Mouse (Mus musculus): ENCODE measurements around the gene A530084C06Rik.

Gene A530084C06Rik

DNA sequence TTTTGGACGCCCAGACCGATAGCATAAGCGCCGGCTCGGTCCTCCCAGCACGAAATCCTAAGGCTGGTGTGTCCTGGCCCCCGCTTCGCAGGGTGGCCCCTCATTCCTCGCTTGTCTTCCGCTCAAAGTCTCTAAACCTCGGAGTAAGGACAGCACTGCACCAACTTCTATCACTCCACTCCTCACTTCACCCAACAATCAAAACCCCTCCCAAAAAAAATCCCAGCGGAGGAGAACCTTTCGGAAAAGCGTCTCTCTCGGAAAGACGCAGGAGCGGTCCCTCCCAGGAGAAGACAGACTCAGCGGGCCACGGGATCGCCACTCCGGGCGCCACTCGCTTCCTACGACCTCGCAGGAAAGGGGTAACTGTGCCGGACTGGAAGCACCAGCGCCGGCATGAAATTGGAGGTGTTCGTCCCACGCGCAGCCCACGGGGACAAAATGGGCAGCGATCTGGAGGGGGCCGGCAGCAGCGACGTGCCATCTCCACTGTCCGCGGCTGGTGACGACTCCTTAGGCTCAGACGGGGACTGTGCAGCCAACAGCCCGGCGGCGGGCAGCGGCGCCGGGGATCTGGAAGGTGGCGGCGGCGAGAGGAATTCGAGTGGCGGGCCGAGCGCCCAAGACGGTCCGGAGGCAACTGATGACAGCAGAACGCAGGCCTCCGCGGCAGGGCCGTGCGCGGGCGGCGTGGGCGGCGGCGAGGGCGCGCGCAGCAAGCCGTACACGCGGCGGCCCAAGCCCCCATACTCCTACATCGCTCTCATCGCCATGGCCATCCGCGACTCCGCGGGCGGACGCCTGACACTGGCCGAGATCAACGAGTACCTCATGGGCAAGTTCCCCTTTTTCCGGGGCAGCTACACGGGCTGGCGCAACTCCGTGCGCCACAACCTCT, at the start of gene A530084C06Rik:
TSS of gene A530084C06Rik (minus strand) at position 813 of the 898 bp plus-strand sequence.
- no peak for DNase-seq (ENCODE audit: low read depth, low spot score)

DNA sequence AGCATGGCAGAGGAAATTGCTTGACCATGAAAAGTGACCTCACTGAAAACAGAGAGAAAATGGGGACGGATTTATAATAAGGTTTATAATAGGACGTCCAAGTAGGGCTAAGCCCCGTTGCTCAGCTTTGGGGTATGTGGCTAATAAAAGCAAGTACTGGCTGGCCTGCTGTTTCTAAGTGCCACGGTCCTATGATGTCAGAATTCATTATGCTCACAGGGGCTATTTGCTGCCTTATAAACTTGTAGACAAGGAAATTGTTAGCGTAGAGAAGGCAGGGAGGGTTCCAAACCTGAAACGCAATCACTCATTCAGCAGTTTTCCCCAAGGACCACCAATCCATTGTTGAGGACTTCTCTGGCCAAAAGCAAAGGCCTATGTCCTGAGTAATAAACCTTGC, 44.8 kb upstream of the A530084C06Rik start:
- no peak for DNase-seq (ENCODE audit: low read depth, low spot score)

DNA sequence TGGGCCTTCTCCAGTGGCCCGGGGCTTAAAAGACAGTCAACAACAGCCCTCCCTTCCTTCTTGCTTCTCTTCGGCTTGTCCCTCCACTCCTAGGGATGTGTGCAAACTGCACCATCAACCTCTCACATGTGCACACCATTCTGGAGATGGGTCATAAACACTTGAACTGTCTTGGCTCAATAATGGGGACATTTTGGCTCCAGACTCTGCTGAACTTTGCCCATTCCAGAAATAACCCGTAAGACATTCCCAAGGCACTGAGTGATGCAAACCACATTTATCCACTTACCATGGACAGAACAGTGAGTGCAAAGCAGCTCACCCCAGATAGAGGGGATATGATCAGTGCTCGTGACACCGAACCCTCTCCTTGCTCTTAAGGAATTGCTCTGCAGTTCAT, 40.4 kb upstream of the A530084C06Rik start:
- DNase-seq (ENCODE audit: low read depth, low spot score): no peak

DNA sequence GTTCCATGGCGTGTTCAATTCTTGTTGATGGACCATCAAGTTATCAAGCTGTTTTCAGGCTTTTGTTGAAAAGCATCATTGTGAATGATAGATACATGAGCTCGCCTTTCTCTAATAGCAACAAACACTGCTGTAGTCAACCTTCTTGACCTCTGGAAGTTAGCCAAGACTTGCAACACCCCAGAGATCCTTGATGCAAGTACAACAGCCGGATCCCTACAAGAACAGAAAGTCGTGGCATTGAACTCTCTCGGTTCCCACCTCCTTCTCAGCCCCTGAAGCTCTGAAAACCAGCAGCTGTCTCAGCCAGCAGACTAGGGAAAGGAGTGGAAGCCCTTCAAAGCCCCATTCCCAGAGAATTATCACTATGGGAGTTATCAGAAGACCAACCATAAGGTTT, 28.2 kb upstream of the A530084C06Rik start:
- no peak for DNase-seq (ENCODE audit: low read depth, low spot score)

DNA sequence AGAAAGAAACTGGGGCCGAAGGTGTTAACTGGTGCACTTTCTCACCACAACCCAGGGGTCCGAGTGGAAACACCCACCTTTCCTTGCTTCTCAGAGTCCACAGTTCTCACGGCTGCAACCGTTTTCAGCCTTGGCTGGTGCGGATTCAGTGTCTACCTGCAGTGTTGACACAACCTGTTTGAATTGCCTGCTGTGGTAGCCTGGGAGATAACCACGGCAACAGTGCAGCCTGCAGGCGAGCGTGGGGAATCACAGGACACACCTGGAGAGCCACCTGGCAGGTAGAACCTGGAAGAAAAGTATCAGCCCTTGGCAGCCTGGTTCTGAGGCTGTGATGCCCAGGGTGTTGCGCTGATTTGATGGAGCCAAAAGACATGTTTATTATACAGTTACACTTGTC, 20.7 kb upstream of the A530084C06Rik start:
- no peak for DNase-seq (ENCODE audit: low read depth, low spot score)

DNA sequence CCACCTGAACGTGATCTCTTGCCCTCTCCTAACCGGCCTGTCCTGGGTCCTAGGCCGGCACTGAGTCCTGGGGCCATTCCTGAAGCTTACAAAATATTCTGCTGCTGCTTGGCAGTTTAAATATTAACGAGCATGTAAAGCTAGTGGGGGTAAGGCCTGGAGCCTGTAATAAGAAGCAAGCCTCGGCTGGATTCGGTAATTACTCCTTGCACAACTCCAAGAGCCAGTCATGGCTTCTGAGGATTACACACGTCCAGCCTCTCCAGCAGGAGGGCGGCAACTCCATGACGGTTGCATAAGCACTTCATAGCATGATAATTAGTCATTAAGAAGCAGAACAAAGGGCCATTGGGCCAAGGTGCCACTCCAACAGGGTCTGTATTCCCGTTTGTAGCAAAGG, 19.3 kb upstream of the A530084C06Rik start:
- no peak for DNase-seq (ENCODE audit: low read depth, low spot score)

DNA sequence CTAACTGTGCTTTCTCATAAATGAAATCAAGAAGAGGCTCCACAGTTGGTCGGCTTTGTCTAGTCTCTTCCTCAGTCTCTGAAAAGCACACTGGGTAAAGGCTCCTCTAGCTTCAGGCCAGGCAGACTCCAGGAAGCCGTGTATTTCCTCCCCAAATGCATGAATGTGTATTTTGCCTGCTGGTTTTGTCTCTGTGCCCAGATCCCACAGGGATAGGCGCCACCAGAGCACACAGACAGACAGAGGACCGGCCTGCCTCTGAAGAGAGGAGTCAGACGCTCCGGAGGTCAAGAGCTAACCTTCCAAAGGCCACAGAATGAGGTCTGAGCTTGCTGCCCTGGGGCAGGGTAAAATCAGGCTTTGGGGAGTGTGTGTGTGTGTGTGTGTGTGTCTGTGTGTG, 18.4 kb upstream of the A530084C06Rik start:
- DNase-seq (ENCODE audit: low read depth, low spot score): no peak

DNA sequence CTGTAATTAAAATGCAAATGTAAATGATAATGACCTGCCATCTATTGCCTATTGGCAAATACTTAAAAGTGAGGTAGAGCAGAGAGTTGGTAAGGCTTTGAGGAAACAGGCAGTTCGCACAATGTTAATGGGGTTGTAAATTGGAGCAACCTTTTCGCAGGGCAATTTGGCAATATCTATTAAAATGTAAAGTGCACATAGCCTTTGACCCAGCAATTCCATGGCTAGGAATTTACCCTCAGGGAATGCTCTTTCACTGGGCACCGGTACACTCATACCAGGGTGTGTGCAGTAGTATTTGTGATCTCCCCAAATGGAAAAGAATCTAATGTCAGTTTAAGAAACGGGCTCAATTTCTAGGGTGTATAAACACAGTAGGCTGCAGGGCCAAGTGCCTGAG, 17.6 kb upstream of the A530084C06Rik start:
- DNase-seq (ENCODE audit: low read depth, low spot score): no peak

DNA sequence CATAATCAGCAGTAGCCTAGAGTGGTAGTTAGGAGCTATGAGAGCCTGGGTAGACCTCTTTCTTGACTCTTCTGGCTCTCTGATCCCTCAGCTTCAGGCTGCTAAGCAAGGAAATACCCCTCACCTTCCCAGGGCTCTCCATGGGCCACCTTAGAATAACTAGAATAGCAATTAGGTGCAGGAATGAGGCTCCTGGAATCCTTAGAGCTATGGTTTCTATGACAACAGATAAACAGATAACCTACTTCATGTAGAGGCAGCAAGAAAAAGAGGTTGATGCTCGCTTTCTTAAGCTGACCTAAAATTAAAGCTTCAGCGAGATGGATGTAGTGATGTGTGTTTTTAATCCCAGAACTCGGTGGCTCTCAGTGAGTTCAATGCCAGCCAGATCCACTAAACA, 15.5 kb upstream of the A530084C06Rik start:
- no peak for DNase-seq (ENCODE audit: low read depth, low spot score)

DNA sequence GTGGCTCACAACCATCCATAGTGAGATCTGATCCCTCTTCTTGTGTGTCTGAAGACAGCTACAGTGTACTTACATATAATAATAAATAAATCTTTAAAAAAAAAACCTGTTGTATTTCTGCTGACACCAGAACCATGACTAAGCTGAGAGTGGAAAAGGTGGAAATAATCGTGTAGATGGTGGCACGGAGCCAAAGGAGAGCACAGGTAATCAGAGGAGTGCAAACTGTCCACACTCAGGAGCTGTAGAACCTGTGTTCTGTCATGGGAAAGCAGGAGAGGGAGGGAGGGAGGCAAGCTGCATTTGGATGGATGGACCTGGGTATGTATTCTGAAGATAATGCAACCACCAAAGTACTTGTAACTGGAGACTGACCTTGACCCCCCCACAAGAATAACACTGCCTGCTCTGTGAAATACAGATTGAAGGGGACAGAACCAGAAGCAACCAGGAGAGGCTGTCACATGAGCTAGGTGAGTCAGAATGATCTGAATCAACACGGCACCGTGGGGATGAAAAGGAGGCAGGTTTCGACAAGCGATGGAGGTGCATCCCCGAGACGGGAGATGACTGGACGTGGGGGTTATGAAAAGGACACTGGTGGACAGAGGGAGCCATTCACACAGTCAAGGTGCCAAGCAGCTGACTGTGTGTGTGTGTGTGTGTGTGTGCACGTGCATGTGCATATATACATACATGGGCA, 13.8 kb upstream of the A530084C06Rik start:
- no peak for DNase-seq (ENCODE audit: low read depth, low spot score)

DNA sequence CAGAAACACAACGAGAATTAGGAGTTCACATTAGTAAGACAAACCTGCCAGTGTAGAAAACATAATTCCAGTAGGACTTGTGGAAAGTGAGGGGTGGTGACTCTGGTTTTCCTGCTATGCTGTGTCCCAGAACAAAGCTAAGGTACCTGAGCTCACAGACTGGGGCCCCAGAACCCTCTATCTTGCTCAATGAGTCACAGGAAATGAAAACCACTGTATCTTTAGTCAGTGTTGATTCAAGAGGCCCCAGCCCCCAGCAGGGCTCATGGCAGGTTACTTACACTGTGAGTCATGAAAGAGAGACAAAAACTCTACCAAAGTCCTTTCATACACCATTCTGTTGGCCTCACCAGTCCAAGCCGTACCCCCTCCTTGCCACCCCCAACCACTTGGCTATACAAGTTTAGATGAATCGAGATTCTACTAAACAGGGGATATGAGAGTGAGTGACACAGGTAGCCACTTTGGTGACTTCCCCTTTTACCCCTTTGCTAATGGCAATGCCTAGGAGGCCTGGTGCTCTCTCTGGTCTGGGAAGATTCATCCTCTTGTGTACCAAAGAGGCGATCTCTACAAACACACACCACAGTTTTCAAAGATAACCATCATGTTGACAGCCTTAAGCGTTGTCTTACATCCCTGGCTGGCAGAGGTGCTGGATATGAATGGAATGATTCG, 8.6 kb upstream of the A530084C06Rik start:
- DNase-seq (ENCODE audit: low read depth, low spot score): no peak

DNA sequence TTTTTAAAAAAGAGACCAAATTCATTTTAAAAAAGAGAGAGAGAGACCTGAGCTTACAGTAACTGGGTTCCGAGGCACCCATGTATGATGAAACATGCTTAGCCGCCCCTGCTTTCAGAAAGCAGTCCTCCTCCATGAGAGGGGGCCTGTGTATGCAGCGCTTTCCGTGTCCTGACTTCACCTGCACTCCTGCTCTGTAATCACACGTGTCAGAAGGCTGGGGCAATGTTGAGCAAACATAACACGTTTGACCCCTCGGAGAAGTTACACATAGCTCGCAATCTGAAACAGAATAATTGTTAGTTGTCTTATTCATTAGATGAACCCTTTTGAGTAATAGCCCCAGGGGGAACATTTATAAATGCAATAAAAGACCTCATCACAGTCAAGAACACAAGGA, 8.0 kb upstream of the A530084C06Rik start:
- DNase-seq (ENCODE audit: low read depth, low spot score): no peak

DNA sequence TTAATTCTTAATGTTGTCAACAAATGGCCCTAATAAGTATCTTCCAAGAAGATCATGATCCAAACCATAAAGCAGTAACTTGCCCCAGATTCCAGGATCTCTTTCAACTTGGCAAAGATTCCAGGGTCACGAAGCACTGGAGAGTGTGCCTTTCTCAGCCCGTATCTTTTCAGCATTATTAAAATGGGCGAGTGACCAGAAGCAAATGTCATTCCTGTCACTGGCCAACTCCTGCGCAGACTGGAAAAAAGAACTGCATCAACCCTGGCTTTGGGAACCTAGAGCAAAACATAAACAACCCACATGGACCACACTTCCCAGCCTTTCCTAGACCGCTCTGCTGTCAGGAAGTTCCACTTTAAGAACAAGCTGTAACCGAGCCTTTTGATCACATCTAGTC, 5.3 kb upstream of the A530084C06Rik start:
- DNase-seq (ENCODE audit: low read depth, low spot score): no peak

DNA sequence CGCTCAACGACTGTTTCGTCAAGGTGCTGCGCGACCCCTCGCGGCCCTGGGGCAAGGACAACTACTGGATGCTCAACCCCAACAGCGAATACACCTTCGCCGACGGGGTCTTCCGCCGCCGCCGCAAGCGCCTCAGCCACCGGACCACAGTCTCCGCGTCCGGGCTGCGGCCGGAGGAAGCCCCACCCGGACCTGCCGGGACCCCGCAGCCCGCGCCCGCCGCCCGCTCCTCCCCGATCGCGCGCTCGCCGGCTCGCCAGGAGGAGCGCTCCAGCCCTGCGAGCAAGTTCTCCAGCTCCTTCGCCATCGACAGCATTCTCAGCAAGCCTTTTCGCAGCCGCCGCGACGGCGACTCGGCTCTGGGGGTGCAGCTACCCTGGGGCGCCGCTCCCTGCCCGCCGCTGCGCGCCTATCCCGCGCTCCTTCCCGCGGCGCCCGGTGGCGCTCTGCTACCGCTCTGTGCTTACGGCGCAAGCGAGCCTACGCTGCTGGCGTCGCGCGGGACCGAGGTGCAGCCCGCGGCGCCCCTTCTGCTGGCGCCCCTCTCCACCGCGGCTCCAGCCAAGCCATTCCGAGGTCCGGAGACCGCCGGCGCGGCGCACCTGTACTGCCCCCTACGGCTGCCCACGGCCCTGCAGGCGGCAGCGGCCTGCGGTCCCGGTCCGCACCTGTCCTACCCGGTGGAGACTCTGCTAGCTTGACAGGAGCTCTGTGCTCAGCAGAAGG, 449 bp upstream of the A530084C06Rik start:
- no peak for DNase-seq (ENCODE audit: low read depth, low spot score)

DNA sequence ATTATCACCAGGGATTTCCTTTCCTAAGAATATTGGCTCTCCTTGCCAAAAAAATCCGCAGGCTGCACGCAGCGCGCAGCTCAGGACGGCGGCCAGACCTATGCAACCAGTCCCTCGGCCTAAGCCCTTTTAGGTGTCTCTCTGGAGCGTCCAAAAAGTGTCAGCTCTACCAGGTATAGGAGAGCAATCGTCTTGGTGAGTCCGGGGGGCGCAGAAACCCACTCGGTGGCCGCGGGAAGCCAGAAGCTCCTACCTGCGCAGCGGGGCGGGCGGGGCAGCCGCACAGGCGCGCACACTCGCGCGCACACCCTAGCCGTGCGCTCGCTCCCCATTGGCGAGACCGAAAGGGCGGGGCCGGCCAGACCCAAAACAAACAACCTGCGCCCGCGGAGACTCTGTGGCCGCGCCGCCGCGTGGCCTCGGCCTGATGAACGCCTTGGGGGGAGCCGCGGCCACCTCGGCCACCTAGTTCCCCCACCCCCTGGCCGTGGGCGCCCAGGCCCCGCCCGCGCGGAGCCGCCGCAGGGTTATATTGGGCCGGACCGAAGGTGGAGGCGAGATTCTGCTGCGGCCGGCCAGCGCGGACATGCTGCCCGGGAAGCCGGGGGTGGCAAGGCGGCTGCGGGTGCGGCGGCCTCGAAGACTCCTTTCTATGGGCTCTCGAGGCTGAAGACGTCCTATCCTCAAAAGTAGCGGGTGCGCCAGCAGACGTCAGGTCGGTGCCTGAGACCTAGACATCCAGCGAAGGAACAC, 1.2 kb downstream of the A530084C06Rik start:
- no peak for DNase-seq (ENCODE audit: low read depth, low spot score)

DNA sequence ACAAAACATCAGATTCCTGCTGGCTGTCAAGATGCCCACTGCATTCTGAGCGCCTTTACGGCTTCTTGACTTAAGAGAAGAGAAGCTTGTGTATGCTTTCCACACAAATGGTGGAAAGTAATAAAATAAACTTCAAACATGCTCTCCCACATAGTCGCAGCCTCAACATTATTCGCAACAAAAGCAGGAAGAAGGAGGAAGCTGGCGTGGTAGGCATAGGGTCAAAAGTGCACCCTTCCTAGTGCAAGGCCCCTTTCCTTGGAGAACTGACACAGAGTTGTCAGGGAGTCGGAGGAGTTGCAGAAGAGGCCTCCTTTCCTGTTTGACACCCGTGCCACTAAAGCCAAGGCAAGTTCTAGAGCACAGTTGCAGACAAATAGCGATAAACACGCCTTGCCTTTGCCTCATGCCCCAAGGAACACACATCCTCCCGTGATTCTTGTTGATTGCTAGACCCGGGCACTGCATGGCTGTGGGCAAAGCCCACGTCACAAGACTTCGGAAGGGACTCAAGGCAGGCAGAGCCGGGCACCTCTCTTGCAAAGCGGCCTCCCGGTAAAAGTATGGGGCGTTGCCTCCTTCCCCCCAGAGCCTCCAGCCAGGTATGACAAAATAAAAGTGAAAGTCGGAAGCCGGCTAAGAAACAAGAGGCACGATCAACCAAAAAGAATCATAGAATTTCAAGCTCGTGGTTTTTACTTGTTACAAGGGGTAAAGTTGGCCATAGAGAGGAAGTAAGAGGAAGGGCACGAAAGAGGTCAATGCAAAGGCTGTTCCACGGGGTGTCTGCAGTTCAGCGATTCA, 2.0 kb downstream of the A530084C06Rik start:
- DNase-seq (ENCODE audit: low read depth, low spot score): no peak

DNA sequence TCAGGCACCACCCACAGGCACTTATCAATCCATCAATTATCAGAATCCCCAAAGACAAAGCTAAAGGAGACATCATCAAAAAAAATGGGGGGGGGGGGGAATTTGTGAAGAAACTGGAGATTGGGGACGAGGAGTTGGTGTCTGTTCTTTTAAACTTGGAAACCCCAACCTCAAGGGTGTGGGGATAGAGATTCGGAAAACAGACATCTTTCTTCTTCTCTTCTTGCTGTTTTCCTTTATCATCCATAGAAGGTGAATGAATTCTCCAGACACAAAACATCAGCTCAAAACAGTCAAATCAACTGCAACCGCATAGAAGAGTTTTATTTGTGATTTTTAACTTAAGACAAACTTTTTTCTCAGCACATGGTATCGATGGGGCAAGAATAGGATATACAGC, 3.3 kb downstream of the A530084C06Rik start, which contains the start of gene Foxq1:
TSS of gene Foxq1 (plus strand) at position 301 of the 400 bp plus-strand sequence.
- no peak for DNase-seq (ENCODE audit: low read depth, low spot score)

DNA sequence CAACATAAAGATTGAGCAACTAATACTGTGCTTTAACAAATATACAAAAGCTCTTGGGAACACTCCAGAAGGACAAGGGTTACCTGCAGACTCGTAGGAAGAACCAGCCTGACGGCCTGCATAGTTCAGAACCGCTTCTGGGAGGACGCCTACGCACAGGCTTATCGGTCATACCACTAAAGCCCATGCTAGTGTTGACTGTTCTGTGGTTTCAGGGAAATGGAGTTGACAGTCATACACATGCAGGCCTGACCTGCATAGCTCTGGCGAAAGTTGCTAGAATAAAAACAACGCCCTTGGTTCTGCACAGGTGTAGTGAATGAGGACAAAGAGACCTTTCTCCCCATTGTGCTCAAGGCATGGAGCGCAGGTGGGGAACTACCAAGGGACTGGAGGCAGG, 11.5 kb downstream of the A530084C06Rik start:
- DNase-seq (ENCODE audit: low read depth, low spot score): no peak

DNA sequence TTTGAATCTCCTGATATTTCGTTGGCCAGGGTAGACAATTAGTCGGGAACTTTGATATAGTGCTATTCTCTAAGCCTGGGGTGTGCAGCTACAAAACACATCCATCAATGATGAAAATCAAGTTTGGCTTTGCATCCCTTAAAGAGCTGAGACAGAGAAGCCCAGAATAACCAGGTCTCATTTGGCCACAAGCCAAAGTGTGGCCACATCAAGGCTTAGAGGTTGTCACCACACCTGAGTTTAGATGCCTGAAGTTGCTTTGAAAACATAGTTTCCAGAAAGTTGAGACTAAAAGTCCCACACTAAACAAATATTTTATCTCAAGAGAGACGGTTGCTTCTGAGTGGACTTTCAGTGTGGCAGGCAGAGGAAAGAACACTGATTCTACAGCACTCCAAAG, 11.9 kb downstream of the A530084C06Rik start:
- no peak for DNase-seq (ENCODE audit: low read depth, low spot score)

DNA sequence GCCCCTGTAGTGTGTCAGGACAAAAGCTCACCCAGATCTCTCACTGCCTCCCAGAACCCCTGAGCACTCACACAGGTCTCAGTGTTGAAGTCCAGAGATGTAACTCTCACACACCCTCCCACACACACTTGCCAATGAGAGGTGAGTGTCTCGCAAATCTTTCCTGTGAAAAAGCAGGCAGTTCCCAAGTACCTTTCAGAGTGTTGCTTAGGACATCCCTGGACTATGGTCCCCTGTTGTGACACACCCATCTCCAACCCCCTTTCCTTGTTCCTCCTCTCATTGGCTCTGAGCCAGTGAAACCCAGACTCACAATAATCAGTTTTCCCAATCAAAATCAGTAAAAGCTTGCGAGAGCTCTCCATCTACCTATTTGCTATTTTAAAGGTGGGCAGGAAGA, 12.3 kb downstream of the A530084C06Rik start:
- DNase-seq (ENCODE audit: low read depth, low spot score): no peak
